Mouse (Mus musculus) stomach, postnatal 0 days (tissue): ENCODE measurements around the gene Plb1.

Experiments used
- CTCF ChIP-seq: IDR thresholded peaks from 2 replicates; pipeline ENCODE4 v1.5.1; 2016; ENCODE audit warnings: antibody characterized with exemption, low read depth, mild to moderate bottlenecking, moderate library complexity
- EP300 ChIP-seq: optimal IDR thresholded peaks from 2 replicates; pipeline ENCODE3; 2016; ENCODE audit warnings: antibody characterized with exemption

DNA sequence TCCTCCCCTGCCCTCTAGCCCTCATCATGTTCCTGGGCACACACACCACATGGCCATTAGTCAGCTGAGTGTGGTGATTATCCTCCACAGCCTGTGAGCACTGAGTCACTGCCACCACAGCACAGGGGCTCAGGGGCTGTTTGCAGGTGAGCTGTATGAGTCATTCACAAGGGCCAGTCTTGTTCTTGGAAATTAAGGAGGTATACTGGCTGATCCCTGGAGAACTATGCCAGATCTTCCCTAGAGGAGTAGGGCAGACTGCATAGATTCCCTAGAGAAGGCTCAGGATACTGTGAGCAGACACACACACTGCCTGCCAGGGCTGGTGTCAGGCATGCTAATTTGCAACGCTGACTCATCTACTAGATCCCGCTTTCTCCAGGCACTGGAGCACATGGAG is 82.2 kb downstream of the Plb1 start:
- no peak for TF ChIP-seq EP300
- no peak for TF ChIP-seq CTCF
